27 mouse cellular contexts compared by ENCODE assay signal in the genomic region with DNA sequence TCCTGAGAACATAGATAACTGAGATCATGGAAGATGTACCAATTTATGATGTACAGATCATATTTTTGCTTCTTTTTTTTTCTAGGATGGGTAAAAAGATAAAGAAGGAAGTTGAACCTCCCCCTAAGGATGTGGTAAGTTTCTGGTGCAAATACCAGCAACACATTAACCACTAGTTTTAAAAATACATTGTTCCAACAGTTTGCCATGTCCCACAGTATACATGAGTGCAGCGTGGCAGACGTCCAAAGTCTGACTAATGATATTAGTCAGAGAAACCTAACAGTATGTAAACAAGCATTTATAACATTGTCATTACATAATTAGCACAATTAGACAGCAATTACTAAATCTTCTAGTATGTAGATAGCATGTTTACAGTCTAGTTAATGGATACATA. TPM values are rescaled to one million over a fixed set of nuclear protein-coding genes. Genes with fewer than 3 reads are reported as not detected.
DNase-seq lines count a peak whose midpoint lies in the region; ATAC-seq and TF ChIP-seq lines count a peak whose summit lies in the region.
"Had no signal": no experiment of that assay in that cellular context is flagged by ENCODE, and none has a peak within 500 bp of the region (broad histone marks: within the 10 kb centered on the region; RNA-seq: fewer than 3 reads in every experiment).

No protein-coding gene starts in this region.

- H3K27me3 ChIP-seq in kidney, postnatal 0 days (ENCODE audit: insufficient read depth, low read length): no peaks in the 10 kb centered on the region
- H3K27me3 ChIP-seq in C2C12 (ENCODE audit: control insufficient read depth, insufficient read depth, insufficient read length): no peaks in the 10 kb centered on the region
- H3K27me3 ChIP-seq in midbrain, embryonic 14.5 days (ENCODE audit: control insufficient read depth, insufficient read depth, low read length): no peaks in the 10 kb centered on the region
- H3K27me3 ChIP-seq in hindbrain, embryonic 13.5 days: no peaks in the 10 kb centered on the region
- H3K27me3 ChIP-seq: forebrain, embryonic 13.5 days; heart, embryonic 12.5 days; neural tube, embryonic 13.5 days had no signal

- ATAC-seq in kidney, postnatal 0 days (replicated peaks; ENCODE audit: low FRiP score, low read depth): no peak
- no peak for ATAC-seq in midbrain, embryonic 14.5 days (ENCODE audit: low FRiP score, low TSS enrichment)
- no peak for ATAC-seq in hindbrain, embryonic 13.5 days (ENCODE audit: low FRiP score)
- ATAC-seq: forebrain, embryonic 13.5 days; hindbrain, postnatal 0 days; liver, postnatal 0 days had no signal

- no peaks in the 10 kb centered on the region for H3K36me3 ChIP-seq in kidney, postnatal 0 days (ENCODE audit: insufficient read depth, low read length)
- H3K36me3 ChIP-seq in C2C12 (ENCODE audit: control insufficient read depth, insufficient read depth): no peaks in the 10 kb centered on the region
- no peaks in the 10 kb centered on the region for H3K36me3 ChIP-seq in midbrain, embryonic 14.5 days (ENCODE audit: control insufficient read depth, insufficient read depth, low read length)
- H3K36me3 ChIP-seq in hindbrain, embryonic 13.5 days: no peaks in the 10 kb centered on the region
- H3K36me3 ChIP-seq: G1E; heart, embryonic 12.5 days; limb, embryonic 10.5 days; neural tube, embryonic 13.5 days had no signal

- no peak overlapping the region for H3ac ChIP-seq in C2C12 (ENCODE audit: control insufficient read depth, insufficient read length, low read depth)

- peak; percentile 6 for DNase-seq in kidney, postnatal 0 days (ENCODE audit: low spot score)
- no peak for DNase-seq in kidney, adult 11 months
- DNase-seq in brain, adult 2 months (ENCODE audit: low read depth, low spot score): peak; percentile 12
- peak; percentile 20 for DNase-seq in lung, postnatal 36 days
- DNase-seq in midbrain, embryonic 14.5 days: no peak
- DNase-seq: cerebellum, adult 9-10 months; gastrocnemius, postnatal 36 days; heart, postnatal 14 days; kidney, adult 18-20 months; kidney, postnatal 4 days; layer of hippocampus, adult 9-11 months; liver, postnatal 0 days; right cerebral cortex, adult 18-20 months; thymus, postnatal 25 days had no signal

- no peak overlapping the region for H3K9ac ChIP-seq in kidney, postnatal 0 days (ENCODE audit: low read depth, low read length)
- H3K9ac ChIP-seq in midbrain, embryonic 14.5 days (replicated peaks; ENCODE audit: low read length): no peak overlapping the region
- H3K9ac ChIP-seq in hindbrain, embryonic 13.5 days: no peak overlapping the region
- H3K9ac ChIP-seq: forebrain, embryonic 13.5 days; heart, embryonic 12.5 days; liver, postnatal 0 days; neural tube, embryonic 13.5 days had no signal

- no peak overlapping the region for H3K27ac ChIP-seq in kidney, postnatal 0 days
- H3K27ac ChIP-seq in midbrain, embryonic 14.5 days (replicated peaks; ENCODE audit: low read depth, low read length): no peak overlapping the region
- no peak overlapping the region for H3K27ac ChIP-seq in hindbrain, embryonic 13.5 days
- H3K27ac ChIP-seq: forebrain, embryonic 13.5 days; hindbrain, postnatal 0 days; left cerebral cortex, adult 2 months; limb, embryonic 10.5 days; neural tube, embryonic 13.5 days had no signal

- WGBS in kidney, postnatal 0 days: 60% methylated on average over 2 of the region's 2 CpGs
- 83% methylated on average over 2 of the region's 2 CpGs for WGBS in midbrain, embryonic 14.5 days
- WGBS in hindbrain, embryonic 13.5 days: 87% methylated on average over 2 of the region's 2 CpGs

- no peaks in the 10 kb centered on the region for H3K4me1 ChIP-seq in kidney, postnatal 0 days (replicated peaks; ENCODE audit: insufficient read depth, low read length)
- peaks cover 4% of the 10 kb centered on the region for H3K4me1 ChIP-seq in midbrain, embryonic 14.5 days (ENCODE audit: control insufficient read depth, insufficient read depth, low read length)
- peaks cover 12% of the 10 kb centered on the region for H3K4me1 ChIP-seq in hindbrain, embryonic 13.5 days (replicated peaks)

- no peak overlapping the region for H3K4me2 ChIP-seq in kidney, postnatal 0 days (ENCODE audit: low read length)
- H3K4me2 ChIP-seq in midbrain, embryonic 14.5 days (ENCODE audit: low read length): no peak overlapping the region
- H3K4me2 ChIP-seq in hindbrain, embryonic 13.5 days: no peak overlapping the region
- H3K4me2 ChIP-seq: forebrain, embryonic 13.5 days; heart, embryonic 12.5 days; midbrain, embryonic 11.5 days; neural tube, embryonic 13.5 days had no signal

- no peak overlapping the region for H3K4me3 ChIP-seq in kidney, postnatal 0 days (replicated peaks; ENCODE audit: low read depth, low read length)
- no peak overlapping the region for H3K4me3 ChIP-seq in C2C12 (ENCODE audit: insufficient read depth, poor library complexity, severe bottlenecking)
- no peak overlapping the region for H3K4me3 ChIP-seq in midbrain, embryonic 14.5 days (replicated peaks; ENCODE audit: low read depth, low read length)
- H3K4me3 ChIP-seq in hindbrain, embryonic 13.5 days: no peak overlapping the region
- H3K4me3 ChIP-seq: erythroblast, embryonic 14.5 days; forebrain, embryonic 13.5 days; heart, embryonic 12.5 days; left cerebral cortex, adult 2 months; limb, embryonic 10.5 days; neural tube, embryonic 13.5 days had no signal

- H3K79me2 ChIP-seq in C2C12 (ENCODE audit: control insufficient read depth, insufficient read depth): no peaks in the 10 kb centered on the region

- no peak for TF ChIP-seq CTCF in kidney, postnatal 0 days (IDR thresholded peaks at IDR 0.05; ENCODE audit: low read depth)
- TF ChIP-seq CTCF in C2C12 (IDR thresholded peaks at IDR 0.05; ENCODE audit: control insufficient read depth, insufficient read depth, insufficient read length): no peak

- H3K79me3 ChIP-seq in C2C12 (ENCODE audit: low read depth): no peaks in the 10 kb centered on the region

- no peaks in the 10 kb centered on the region for H3K9me3 ChIP-seq in kidney, postnatal 0 days (replicated peaks; ENCODE audit: low read length)
- no peaks in the 10 kb centered on the region for H3K9me3 ChIP-seq in midbrain, embryonic 14.5 days (ENCODE audit: control insufficient read depth, low read length)
- no peaks in the 10 kb centered on the region for H3K9me3 ChIP-seq in hindbrain, embryonic 13.5 days
- H3K9me3 ChIP-seq: forebrain, embryonic 13.5 days; G1E; heart, embryonic 12.5 days; limb, embryonic 10.5 days; neural tube, embryonic 13.5 days had no signal

TF ChIP-seq in C2C12, 6 proteins besides CTCF, POLR2A, EP300 and RAD21:
- no peak for TF ChIP-seq MAX (IDR thresholded peaks at IDR 0.05)
- TF ChIP-seq MYOG (IDR thresholded peaks at IDR 0.05; ENCODE audit: control insufficient read depth, extremely low read depth, insufficient read length): no peak
- peak; percentile 4 for TF ChIP-seq CEBPB (IDR thresholded peaks at IDR 0.05; ENCODE audit: low read depth)
- TF ChIP-seq MYOD1 (IDR thresholded peaks at IDR 0.05; ENCODE audit: control insufficient read depth, insufficient read length, low read depth): no peak
- peak; percentile 18 for TF ChIP-seq FOSL1 (IDR thresholded peaks at IDR 0.05; ENCODE audit: insufficient read depth, low read length, poor library complexity, severe bottlenecking)
- no peak for TF ChIP-seq USF1 (IDR thresholded peaks at IDR 0.05; ENCODE audit: low read depth)

RNA-seq across cellular contexts. Expression of gene Armc3, which starts 2.6 kb away (rescaled TPM):
- polyA plus RNA-seq in kidney, postnatal 0 days (2015; fragmentation: Nextera tagmentation; extraction: Ambion mirVana): 0.26 and 0.34 TPM in 2 replicates
- polyA plus RNA-seq in C2C12 (2012; fragmentation: generic; extraction: Trizol): not detected
- polyA plus RNA-seq in midbrain, embryonic 14.5 days (2014; fragmentation: Nextera tagmentation; extraction: Ambion mirVana): 1.1 and 1.6 TPM in 2 replicates
- 1.2 and 2.0 TPM in 2 replicates for polyA plus RNA-seq in hindbrain, embryonic 13.5 days (2015; fragmentation: Nextera tagmentation; extraction: Ambion mirVana)
- polyA plus RNA-seq: erythroblast, embryonic 14.5 days; G1E; heart, embryonic 12.5 days; liver, adult 2 months; small intestine, adult 2 months had no signal

Comparison
In these comparisons a context has a peak if more than half of its experiments do, and no peak if none do; other contexts are left out.
1. DNase-seq: peak in kidney, postnatal 0 days (single experiment), brain, adult 2 months (single experiment) and lung, postnatal 36 days (single experiment); none in kidney, adult 11 months (single experiment) and midbrain, embryonic 14.5 days (single experiment).